Mouse (Mus musculus): ENCODE measurements at regions not wholly inside any gene's neighbourhood (a gene's known extent, or its start where the extent isn't known, plus 50 kb on each side); places are given as distances from the start of the nearest gene placed in this dataset.
A peak's percentile ranks its signal among the peaks of the same experiment; 100 is the strongest.

GRCm38 (mm10) chr1:41810318-41810964 is 885.1 kb upstream of the Pou3f3 start:
- DNase-seq = peak; percentile 21 to 43

GRCm38 (mm10) chr1:41811130-41811529 is 884.4 kb upstream of the Pou3f3 start:
- no peak for DNase-seq

DNA sequence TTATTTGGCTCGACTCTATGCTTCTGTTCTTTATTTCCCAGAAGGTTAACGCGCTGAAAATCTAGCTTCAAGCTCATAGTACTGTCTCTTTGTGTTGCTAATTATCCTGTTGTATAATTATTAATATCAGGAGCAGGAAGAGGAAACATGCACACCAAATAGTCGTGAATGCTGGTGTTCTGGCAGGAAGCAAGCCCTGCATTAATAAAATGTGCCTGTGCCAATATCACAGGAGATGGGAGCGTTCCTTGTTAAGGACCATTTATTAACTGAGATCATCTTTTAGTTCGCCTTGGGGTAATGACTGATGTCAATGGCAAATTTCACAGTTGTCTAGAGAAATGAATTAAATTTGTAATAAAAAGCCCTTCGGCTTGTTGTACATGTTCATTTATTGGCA is 883.5 kb upstream of the Pou3f3 start:
- DNase-seq = no peak

DNA sequence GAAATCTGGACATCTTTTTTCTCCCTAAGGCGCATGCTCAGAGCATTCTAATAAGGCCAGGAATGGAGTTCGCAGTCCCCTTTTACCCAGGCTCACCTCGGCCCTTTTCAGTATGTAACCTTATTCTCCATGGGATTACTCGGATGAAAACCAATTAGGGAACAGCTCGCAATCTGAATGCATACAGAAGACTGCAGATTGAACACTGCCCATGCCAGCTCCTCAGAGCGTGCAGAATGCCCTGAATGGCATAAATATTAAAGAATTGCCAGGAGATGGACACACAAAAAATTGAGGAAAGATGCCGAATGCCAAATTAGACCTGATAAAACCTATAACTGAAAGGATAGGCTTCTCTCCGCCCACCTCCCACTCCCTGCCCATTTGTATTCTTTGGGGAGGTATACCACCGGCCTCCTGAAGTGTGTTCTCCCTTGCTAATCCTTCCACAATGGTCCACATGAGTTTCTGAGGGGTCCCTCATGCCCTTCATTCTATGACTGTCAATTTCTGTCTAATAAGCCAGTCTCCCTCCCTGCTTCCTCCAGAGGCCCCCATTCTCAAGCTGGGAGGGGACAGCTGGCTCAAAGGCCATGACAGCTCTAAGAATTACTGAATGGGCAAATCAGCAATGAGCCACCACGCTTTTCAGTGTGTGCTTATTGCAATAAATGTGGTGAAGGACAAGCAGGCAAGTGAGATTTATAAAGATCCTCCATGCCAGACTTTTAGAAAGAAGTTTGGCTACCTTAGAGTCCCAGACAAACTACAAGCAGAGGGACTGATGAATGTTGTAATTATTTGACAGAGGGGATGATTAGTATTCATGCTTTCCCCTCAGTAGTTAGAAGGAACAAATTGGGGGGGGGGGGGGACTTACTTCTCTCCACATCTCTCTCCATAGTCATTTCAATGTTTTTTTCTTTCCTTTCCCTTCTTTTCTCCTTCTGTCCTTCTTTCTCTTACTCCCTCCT is 881.2 kb upstream of the Pou3f3 start:
- DNase-seq = no peak

DNA sequence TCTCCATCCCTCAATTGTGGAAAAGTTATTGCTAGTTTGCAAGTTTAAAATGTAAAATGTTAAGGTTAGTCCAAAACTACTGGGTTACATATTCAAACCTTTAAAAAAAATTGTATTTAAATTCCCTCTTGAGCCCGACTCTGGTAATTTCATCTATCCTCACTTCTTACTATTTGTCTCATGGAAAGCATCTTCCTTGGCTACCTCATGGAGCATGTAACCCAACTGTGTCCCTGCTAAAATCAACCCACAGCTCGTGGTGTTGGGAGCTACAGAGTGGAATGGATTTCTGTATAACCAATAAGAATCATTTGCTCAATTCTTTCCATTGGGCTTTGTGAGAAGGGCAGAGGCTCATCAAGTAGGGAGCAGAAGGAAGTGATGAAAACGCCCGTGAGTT is 880.5 kb upstream of the Pou3f3 start:
- no peak for DNase-seq

GRCm38 (mm10) chr1:41822742-41823141 is 872.8 kb upstream of the Pou3f3 start:
- no peak for DNase-seq

DNA sequence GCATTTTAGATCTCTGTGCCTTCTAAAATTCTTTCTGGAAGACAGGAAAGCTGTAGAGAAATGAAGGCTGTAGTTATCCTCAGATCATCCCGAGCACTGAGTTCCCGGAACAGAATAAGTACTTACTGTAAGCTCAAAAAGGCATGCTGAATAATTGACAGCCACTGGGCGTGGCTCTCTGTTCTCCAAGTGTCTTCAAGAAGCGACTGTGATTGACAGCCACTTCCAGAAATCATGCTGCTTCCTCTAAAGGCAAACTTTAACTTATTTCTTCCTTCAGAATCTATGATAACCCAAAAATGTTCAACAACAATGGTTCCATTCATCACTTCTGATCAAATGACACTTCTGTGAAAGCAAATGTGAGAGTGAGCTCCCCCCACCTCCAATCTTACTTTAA is 870.3 kb upstream of the Pou3f3 start:
- DNase-seq = no peak

GRCm38 (mm10) chr1:41831641-41832040 is 863.9 kb upstream of the Pou3f3 start:
- DNase-seq = no peak
